Mouse (Mus musculus): ENCODE measurements around the gene Tigd3. TPM values are rescaled to one million over a fixed set of nuclear protein-coding genes. Genes with fewer than 3 reads are reported as not detected.

Tigd3 gene
- polyA plus RNA-seq (2012; fragmentation: generic; extraction: Trizol), result 1 to 10 TPM in 1 of 2 experiments, under 1 TPM in 1; 0.46 to 1.5 TPM

GRCm38 (mm10) chr19:5894002-5894678 lies at the start of gene Tigd3:
Gene Tigd3, minus strand, starts transcription at chr19:5894149.

GRCm38 (mm10) chr19:5924713-5925093 lies 30.8 kb upstream of the Tigd3 start, which contains the start of gene Cdc42ep2:
Gene Cdc42ep2, minus strand, starts transcription at chr19:5924816.

GRCm38 (mm10) chr19:5913007-5913719 lies 19.2 kb upstream of the Tigd3 start, which contains the start of gene Dpf2:
Gene Dpf2, minus strand, starts transcription at chr19:5913010.

GRCm38 (mm10) chr19:5877618-5878361 lies 16.2 kb downstream of the Tigd3 start, which contains the start of gene Slc25a45:
Gene Slc25a45, plus strand, starts transcription at chr19:5877808.

GRCm38 (mm10) chr19:5874969-5875480 lies 18.9 kb downstream of the Tigd3 start, which contains the start of gene Frmd8:
Gene Frmd8, minus strand, starts transcription at chr19:5875274.

Other genes with a start within 250 kb of the Tigd3 start
- gene Sipa1, start 230.4 kb downstream of the Tigd3 start, polyA plus RNA-seq (2012; fragmentation: generic; extraction: Trizol), result 10 to 100 TPM; 21.0 to 36.8 TPM
- 10 to 100 TPM; 11.6 to 19.5 TPM for gene Map3k11, start 205.4 kb downstream of the Tigd3 start, polyA plus RNA-seq (2012; fragmentation: generic; extraction: Trizol)
- 10 to 100 TPM; 16.2 to 56.0 TPM for gene Pcnx3, start 205.2 kb downstream of the Tigd3 start, polyA plus RNA-seq (2012; fragmentation: generic; extraction: Trizol)
- under 1 TPM; 0.02 to 0.18 TPM for gene Kcnk7, start 189.8 kb downstream of the Tigd3 start, polyA plus RNA-seq (2012; fragmentation: generic; extraction: Trizol)
- gene Ehbp1l1, start 167.8 kb downstream of the Tigd3 start, polyA plus RNA-seq (2012; fragmentation: generic; extraction: Trizol), result 10 to 100 TPM; 24.1 to 35.5 TPM
- gene Fam89b, start 164.5 kb downstream of the Tigd3 start, polyA plus RNA-seq (2012; fragmentation: generic; extraction: Trizol), result 100 to 1,000 TPM; 158 to 183 TPM
- 100 to 1,000 TPM; 107 to 343 TPM for gene Ltbp3, start 153.2 kb downstream of the Tigd3 start, polyA plus RNA-seq (2012; fragmentation: generic; extraction: Trizol)
- gene Scyl1, start 122.7 kb downstream of the Tigd3 start, polyA plus RNA-seq (2012; fragmentation: generic; extraction: Trizol), result 10 to 100 TPM; 46.7 to 81.2 TPM
- gene Frmd8, start 18.9 kb downstream of the Tigd3 start, polyA plus RNA-seq (2012; fragmentation: generic; extraction: Trizol), result 10 to 100 TPM; 22.0 to 31.9 TPM
- gene Slc25a45, start 16.3 kb downstream of the Tigd3 start, polyA plus RNA-seq (2012; fragmentation: generic; extraction: Trizol), result 10 to 100 TPM in 1 of 2 experiments, 1 to 10 TPM in 1; 4.8 to 25.6 TPM
- gene Dpf2, start 18.9 kb upstream of the Tigd3 start, polyA plus RNA-seq (2012; fragmentation: generic; extraction: Trizol), result 10 to 100 TPM; 36.2 to 93.5 TPM
- 10 to 100 TPM; 28.5 to 39.7 TPM for gene Cdc42ep2, start 30.7 kb upstream of the Tigd3 start, polyA plus RNA-seq (2012; fragmentation: generic; extraction: Trizol)
- 10 to 100 TPM; 33.2 to 41.9 TPM for gene Pola2, start 70.1 kb upstream of the Tigd3 start, polyA plus RNA-seq (2012; fragmentation: generic; extraction: Trizol)
- under 1 TPM in 1 of 2 experiments, not detected in 1; 0.05 TPM for gene Slc22a20, start 92.0 kb upstream of the Tigd3 start, polyA plus RNA-seq (2012; fragmentation: generic; extraction: Trizol)
- gene Capn1, start 121.7 kb upstream of the Tigd3 start, polyA plus RNA-seq (2012; fragmentation: generic; extraction: Trizol), result 100 to 1,000 TPM in 1 of 2 experiments, 10 to 100 TPM in 1; 54.3 to 106 TPM
- gene Syvn1, start 152.4 kb upstream of the Tigd3 start, polyA plus RNA-seq (2012; fragmentation: generic; extraction: Trizol), result 10 to 100 TPM in 1 of 2 experiments, 1 to 10 TPM in 1; 8.1 to 37.0 TPM
- gene Mrpl49, start 163.6 kb upstream of the Tigd3 start, polyA plus RNA-seq (2012; fragmentation: generic; extraction: Trizol), result 10 to 100 TPM; 53.0 to 53.6 TPM
- gene Fau, start 163.7 kb upstream of the Tigd3 start, polyA plus RNA-seq (2012; fragmentation: generic; extraction: Trizol), result 1,000 to 10,000 TPM; 3,123 to 6,609 TPM
- gene Znhit2, start 167.0 kb upstream of the Tigd3 start, polyA plus RNA-seq (2012; fragmentation: generic; extraction: Trizol), result 10 to 100 TPM; 47.8 to 81.5 TPM
- 10 to 100 TPM; 13.4 to 34.1 TPM for gene Tm7sf2, start 174.2 kb upstream of the Tigd3 start, polyA plus RNA-seq (2012; fragmentation: generic; extraction: Trizol)
- 10 to 100 TPM; 86.8 to 98.3 TPM for gene Vps51, start 183.1 kb upstream of the Tigd3 start, polyA plus RNA-seq (2012; fragmentation: generic; extraction: Trizol)
- not detected for gene Tmem262, start 185.9 kb upstream of the Tigd3 start, polyA plus RNA-seq (2012; fragmentation: generic; extraction: Trizol)
- gene Gm28374, start 188.1 kb upstream of the Tigd3 start, polyA plus RNA-seq (2012; fragmentation: generic; extraction: Trizol), result 1 to 10 TPM in 1 of 2 experiments, under 1 TPM in 1; 0.12 to 1.5 TPM
- gene Zfpl1, start 190.8 kb upstream of the Tigd3 start, polyA plus RNA-seq (2012; fragmentation: generic; extraction: Trizol), result 100 to 1,000 TPM in 1 of 2 experiments, 10 to 100 TPM in 1; 97.2 to 129 TPM
- gene Cdca5, start 190.8 kb upstream of the Tigd3 start, polyA plus RNA-seq (2012; fragmentation: generic; extraction: Trizol), result 10 to 100 TPM; 22.1 to 36.7 TPM
- under 1 TPM; 0.25 to 0.46 TPM for gene AC131692.1, start 200.3 kb upstream of the Tigd3 start, polyA plus RNA-seq (2012; fragmentation: generic; extraction: Trizol)
- under 1 TPM; 0.07 to 0.28 TPM for gene Naaladl1, start 211.6 kb upstream of the Tigd3 start, polyA plus RNA-seq (2012; fragmentation: generic; extraction: Trizol)
- 10 to 100 TPM; 28.4 to 46.8 TPM for gene Sac3d1, start 224.5 kb upstream of the Tigd3 start, polyA plus RNA-seq (2012; fragmentation: generic; extraction: Trizol)
- 10 to 100 TPM; 17.1 to 34.0 TPM for gene Snx15, start 234.2 kb upstream of the Tigd3 start, polyA plus RNA-seq (2012; fragmentation: generic; extraction: Trizol)
- under 1 TPM in 1 of 2 experiments, not detected in 1; 0.14 TPM for gene Batf2, start 246.8 kb upstream of the Tigd3 start, polyA plus RNA-seq (2012; fragmentation: generic; extraction: Trizol)
- gene Arl2, start 247.4 kb upstream of the Tigd3 start, polyA plus RNA-seq (2012; fragmentation: generic; extraction: Trizol), result 100 to 1,000 TPM; 112 to 164 TPM

All from C3H10T1/2 (cell line).